8 mouse cellular contexts compared by ENCODE assay signal in genomic region chr13:43480957-43481858, GRCm38 (mm10). TPM values are rescaled to one million over a fixed set of nuclear protein-coding genes. Genes with fewer than 3 reads are reported as not detected.
DNase-seq lines count a peak whose midpoint lies in the region; ATAC-seq lines count a peak whose summit lies in the region.

Ranbp9 (minus strand) TSS chr13:43481282.

- peak within 1 kb of the TSS; percentile 99 for H3K9ac ChIP-seq in hindbrain, embryonic 13.5 days

- H3K9me3 ChIP-seq in hindbrain, embryonic 13.5 days, result no peaks in the 10 kb centered on the region

- WGBS in hindbrain, embryonic 13.5 days, result under 1% methylated on average over 85 of the region's 132 CpGs

- peak; percentile 87 for DNase-seq in NIH3T3 (ENCODE audit: low read depth)
- peak; percentile 83 to 88 for DNase-seq in cerebellum, postnatal 14 days
- DNase-seq in frontal cortex, postnatal 25 days (ENCODE audit: low spot score in 2 of 2), result peak; percentile 51 to 68
- DNase-seq in layer of hippocampus, postnatal 14 days (ENCODE audit: low spot score in 2 of 2), result peak; percentile 70 to 75
- DNase-seq in lung, postnatal 10 days, result peak; percentile 77
- peak; percentile 85 for DNase-seq in ovary, postnatal 36 days (ENCODE audit: low spot score)
- peak; percentile 82 for DNase-seq in thymus, postnatal 25 days

- peak within 1 kb of the TSS; percentile 100 for H3K27ac ChIP-seq in hindbrain, embryonic 13.5 days

- H3K36me3 ChIP-seq in hindbrain, embryonic 13.5 days, result no peaks in the 10 kb centered on the region

- no peaks in the 10 kb centered on the region for H3K27me3 ChIP-seq in hindbrain, embryonic 13.5 days

- peak within 1 kb of the TSS; percentile 98 for H3K4me3 ChIP-seq in hindbrain, embryonic 13.5 days

- ATAC-seq in hindbrain, embryonic 13.5 days (ENCODE audit: low FRiP score), result peak; percentile 87

- peak within 1 kb of the TSS; percentile 87 for H3K4me2 ChIP-seq in hindbrain, embryonic 13.5 days

- H3K4me1 ChIP-seq in hindbrain, embryonic 13.5 days (replicated peaks), result peaks cover 36% of the 10 kb centered on the region

RNA-seq across cellular contexts. Expression of gene Ranbp9, which starts in this region (rescaled TPM):
- polyA plus RNA-seq in hindbrain, embryonic 13.5 days (2015; fragmentation: Nextera tagmentation; extraction: Ambion mirVana), result 10.4 and 12.9 TPM in 2 replicates
- total RNA-seq in layer of hippocampus, postnatal 14 days (2021), result 10 to 100 TPM; 79.4 to 82.4 TPM

Comparison
In these comparisons a context has a peak if more than half of its experiments do, and no peak if none do; other contexts are left out.
1. Peak in every context shown above with its lines: DNase-seq, ATAC-seq, H3K4me3 ChIP-seq and H3K27ac ChIP-seq.